Mouse (Mus musculus) embryo, embryonic 10.5 days (tissue): ENCODE measurements around the gene Syn1.
A peak's percentile ranks its signal among the peaks of the same experiment; 100 is the strongest.

Experiments
- DNase-seq: peaks from one replicate; pipeline ENCODE4 v3.0.0-alpha.2; 2015; ENCODE audit warnings: low spot score

Gene Syn1

DNA sequence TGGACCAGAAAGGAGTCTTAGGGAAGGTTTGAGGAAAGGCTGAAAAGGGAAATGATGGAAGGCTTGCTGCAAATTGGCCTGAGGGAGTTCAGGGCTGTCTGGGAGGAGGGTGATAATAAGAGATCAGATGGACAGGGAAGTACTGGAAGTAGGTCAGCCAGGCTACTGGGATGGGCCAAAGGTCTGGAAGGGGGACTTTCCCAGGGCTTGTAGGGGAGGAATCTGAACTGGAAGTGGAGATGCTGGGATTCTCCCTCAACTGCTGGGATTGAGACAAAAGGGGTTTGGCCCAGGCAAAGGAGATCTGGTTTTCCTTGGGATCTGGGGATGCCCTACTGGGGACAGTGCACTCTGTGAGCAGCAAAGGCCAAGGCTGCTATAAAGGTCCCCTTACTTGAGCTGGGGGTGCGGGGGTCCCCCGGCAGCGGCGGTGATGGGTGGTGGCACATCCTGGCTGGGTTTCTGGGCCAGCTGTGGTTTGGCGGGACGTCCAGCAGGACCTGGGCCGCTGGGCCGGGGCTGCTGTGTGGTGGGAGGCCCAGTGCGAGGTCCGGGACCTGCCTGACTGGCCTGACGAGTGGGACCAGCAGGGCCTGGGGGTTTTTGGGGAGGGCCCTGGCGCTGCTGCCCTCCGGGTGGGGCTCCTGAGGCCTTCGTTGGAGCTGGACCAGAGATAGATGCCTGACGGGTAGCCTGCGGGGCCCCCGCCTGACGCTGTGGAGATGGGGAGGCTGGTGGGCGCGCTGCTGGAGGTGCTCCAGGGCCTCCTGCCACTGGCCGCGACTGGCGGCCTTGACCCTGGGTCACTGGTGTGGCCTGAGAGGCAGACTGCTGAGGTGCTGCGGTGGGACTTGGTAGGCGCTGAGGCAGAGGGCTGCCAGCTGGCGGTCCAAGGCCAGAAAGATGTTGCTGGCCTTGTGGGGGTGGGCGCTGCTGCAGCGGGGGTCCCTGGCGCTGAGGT lies 58.4 kb downstream of the Syn1 start:
- DNase-seq = no peak

DNA sequence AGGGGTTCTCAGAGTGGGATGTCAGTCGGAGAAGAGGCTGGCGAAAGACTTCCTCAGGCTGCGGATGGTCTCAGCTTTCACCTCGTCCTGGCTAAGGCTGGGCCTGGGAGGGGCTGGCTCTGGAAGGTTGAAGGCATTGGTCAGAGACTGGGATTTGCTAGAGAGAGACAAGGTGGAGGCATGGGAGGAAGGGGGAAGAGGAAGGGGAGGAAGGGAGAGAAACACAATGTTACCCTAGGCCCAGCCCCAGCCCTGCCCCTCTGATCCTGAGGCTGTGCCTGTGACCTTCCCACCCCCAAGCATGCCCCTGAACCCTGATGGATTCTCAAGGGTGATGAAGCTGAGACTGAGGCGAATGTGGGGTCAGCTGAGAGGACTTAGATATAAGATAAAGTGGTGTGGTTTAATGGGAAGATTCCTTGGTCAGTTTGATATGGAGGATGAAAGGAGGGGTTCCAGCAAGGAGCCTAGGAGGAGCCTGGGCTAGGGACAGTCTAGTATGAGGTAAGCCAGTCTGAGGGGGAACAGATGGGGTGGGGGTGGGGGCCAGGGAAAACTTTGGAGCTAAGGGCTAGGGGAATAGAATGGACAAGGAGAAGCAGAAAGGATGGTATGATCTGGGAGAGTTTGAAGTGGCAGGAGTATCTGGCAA lies 59.2 kb downstream of the Syn1 start:
- no peak for DNase-seq

DNA sequence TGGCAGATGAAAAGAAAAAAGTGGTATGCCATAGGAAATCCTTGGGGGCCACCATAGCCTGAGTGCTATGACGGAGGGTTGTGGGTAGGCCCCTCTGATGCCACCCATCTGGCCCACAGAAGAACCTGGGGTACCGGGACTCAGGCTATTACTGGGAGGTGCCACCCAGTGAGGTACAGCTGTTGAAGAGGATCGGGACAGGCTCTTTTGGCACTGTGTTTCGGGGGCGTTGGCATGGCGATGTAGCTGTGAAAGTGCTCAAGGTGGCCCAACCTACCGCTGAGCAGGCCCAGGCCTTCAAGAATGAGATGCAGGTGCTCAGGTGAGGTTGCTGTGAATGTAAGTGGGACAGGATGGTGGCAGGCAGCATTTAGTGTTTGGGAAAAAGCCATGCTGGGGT lies 67.0 kb downstream of the Syn1 start:
- no peak for DNase-seq

DNA sequence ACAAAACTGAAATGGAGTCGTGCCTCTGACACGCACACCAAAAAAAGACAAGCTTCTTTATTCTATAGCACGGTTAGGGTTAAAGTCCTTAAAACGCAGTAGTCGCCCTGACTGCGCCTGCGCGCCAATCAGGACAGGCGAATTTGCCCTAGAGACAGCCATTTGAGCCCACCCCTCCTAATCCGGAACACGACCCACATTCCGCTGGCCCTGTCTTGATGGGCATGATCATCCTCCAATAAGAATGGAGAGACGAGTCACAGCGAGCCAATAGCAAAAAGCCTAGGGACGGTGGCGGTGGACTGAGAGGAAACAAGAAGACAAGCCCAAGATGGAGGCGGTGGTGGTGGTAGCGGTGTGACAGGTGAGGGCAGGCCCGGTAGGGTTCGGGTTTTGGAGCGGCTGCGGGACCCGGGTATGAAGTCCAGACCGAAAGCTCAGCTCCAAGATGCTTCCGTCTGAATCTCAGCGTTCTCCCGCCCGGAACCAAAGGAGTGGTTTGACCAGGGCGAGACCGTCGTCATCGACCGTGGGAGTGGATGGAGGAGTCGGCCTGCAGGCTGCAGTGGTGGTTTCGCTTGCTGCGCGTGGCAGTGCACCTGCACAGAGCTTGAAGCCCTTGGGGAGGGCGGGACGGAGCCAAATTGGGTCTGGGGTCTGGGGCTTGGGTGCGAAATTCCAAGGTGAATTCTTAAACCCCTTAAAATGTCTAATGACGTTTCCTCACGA lies 72.4 kb downstream of the Syn1 start:
- peak; percentile 94 for DNase-seq

DNA sequence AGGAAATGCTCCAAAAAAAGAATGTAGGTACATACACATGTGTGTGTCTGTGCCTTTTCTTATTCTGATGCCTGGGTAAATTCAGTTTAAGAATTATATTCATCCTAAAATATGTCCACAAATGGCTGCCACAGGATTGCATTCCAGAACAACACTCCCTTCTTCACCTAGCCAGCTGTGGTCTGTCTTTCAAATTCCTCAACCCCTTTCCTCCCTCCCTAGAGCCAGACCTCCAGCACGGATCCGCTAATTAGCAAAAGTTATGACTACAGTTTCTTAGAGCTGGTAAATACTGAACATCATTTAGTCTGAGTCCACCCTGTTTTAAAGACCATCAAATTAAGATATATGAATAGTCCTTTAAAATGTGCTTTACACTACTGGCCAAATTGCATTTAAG lies 73.0 kb downstream of the Syn1 start:
- peak; percentile 6 for DNase-seq

DNA sequence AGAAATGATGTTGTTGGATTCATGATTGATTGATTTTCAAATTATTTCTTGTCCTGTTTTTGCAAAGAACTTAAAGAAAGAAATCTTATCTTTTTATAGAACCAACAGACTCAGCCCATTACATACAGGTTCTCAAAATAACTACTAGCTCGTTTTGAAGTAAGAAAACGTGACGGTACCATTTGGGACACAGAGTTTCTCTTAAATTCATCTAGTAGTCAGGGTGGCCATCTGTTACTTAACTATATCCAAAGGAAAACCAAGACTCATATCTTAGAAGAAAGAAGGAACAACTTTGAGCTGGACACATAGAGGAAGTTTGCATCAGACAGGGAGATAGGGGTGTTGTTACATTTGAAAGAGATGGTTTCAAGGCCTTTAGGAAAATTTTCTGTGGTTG lies 73.6 kb downstream of the Syn1 start:
- DNase-seq = no peak

DNA sequence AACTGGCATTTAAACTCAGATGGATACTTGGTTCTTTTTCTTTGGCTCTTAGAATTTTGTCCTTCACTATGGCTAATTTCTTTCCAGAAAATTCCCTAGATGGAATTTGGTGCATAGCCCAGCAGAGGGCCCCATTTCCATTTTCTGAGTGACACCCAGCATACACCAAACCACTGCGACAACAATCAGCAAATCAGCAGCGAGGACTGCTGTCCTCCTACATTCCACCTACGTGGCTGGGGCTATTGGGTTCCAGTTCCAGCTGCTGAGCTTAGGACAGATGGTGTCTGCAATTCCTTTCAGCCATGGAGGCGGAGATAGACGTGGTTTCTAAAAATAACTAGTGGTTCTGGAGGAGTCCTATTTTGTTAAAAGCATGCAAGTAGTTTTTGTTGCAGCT lies 91.9 kb downstream of the Syn1 start:
- DNase-seq = peak; percentile 54

DNA sequence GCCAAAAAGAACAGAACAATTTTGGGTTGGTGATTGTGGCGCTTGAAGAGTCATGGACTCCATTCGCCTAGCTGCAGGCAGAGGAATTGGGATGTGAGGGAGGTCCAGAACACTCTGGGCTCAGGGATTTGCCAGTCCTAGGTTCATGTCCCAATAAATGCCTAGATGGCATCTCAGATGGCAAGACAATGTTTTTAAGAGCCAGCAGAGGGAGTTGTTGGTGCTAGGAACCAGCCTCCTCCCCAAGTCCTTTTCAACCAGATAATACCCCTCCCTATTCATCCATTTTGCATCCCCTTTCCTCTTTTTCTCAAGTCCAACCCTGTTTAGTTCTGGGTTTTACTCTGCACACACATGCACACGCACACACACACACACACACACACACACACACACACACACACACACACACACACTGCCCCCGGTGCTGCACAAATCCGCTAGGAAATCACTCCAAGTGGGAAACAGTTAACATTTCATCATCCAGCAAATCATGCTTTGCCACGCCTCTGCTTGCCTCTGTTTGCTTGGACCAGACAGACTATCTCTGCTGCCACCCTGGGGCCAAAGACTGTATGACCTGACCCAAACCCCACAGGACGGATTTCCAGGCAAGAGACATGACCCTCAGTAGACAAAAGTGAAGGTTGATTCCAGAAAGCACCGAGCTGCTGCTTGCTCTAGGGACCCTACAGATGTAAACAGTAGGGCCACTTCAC lies 100.9 kb downstream of the Syn1 start:
- peak; percentile 49 for DNase-seq

DNA sequence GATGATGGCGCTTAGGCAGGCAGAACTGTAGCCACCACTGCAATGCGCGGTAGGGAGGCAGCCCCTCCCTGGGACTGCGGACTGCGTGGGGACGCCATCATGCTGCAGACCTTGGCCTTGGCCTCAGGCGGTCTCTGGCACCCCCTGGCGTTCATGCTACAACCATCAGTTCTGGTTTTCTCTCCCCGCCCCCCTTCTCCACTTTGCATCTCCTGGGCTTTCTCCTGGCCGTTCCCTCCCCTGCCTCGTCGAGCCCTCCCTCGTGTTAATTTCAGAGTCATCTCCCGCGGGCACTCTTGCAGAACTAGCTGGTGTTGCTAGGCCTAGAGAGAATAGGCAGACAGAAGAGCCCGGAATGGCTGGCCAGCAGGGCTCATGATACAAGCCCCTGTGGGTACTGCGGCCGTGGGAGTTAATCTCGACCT lies 101.6 kb downstream of the Syn1 start:
- DNase-seq = peak; percentile 79

DNA sequence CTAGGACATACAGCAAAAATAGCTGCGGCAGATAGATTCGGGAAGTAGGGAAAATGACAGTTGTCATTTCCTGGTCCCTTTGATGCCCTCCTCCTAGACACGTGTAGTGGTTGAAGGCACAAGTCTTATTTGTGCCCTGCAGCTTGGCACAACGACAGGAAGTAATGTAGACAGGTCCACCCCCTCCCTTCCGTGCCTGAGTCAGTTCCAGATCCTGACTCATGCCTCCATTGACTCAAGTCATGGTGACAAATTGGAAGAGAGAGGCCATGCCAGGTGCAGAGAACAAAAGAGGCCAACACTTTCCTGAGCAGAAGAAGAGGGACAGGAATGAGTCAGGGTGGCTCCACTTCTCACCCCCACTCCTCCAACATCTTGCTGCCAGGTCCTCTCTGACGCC lies 103.8 kb downstream of the Syn1 start:
- no peak for DNase-seq
